Mouse (Mus musculus) forebrain, embryonic 16.5 days (tissue): ENCODE measurements around the gene Dnaaf2. TPM values are rescaled to one million over a fixed set of nuclear protein-coding genes. Genes with fewer than 3 reads are reported as not detected.
"Not testable (repeated sequence)": the region's sequence is repeated elsewhere in the genome, so short reads cannot be mapped to it uniquely, and the experiment has no call there.

Source experiments
- ATAC-seq: fragments of 200-750 bp; cut with Nextera tagmentation; 2 replicates; pipeline ENCODE4 v1.8.0; 2017; ENCODE audit warnings: mild to moderate bottlenecking, moderate library complexity
- H3K27ac ChIP-seq: fragments of 300-500 bp; sonication (generic); 2 replicates; pipeline ENCODE4 v1.5.1; 2014; ENCODE audit warnings: low read length, control low read depth
- H3K27me3 ChIP-seq: fragments of 300-500 bp; sonication (generic); replicated peaks from 2 replicates; pipeline ENCODE4 v1.6.1; 2014; ENCODE audit warnings: low read length; ENCODE audit not compliant: control insufficient read depth, insufficient read depth
- H3K36me3 ChIP-seq: fragments of 300-500 bp; sonication (generic); 2 replicates; pipeline ENCODE4 v1.6.1; 2014; ENCODE audit not compliant: control insufficient read depth, insufficient read depth
- H3K4me1 ChIP-seq: fragments of 300-500 bp; sonication (generic); replicated peaks from 2 replicates; pipeline ENCODE4 v1.6.1; 2014; ENCODE audit warnings: low read length; ENCODE audit not compliant: control insufficient read depth, insufficient read depth
- H3K4me2 ChIP-seq: fragments of 300-500 bp; sonication (generic); 2 replicates; pipeline ENCODE4 v1.6.1; 2014; ENCODE audit warnings: mild to moderate bottlenecking, low read length, control low read depth
- H3K4me3 ChIP-seq: fragments of 300-500 bp; sonication (generic); replicated peaks from 2 replicates; pipeline ENCODE4 v1.5.1; 2014; ENCODE audit warnings: mild to moderate bottlenecking, low read length, control low read depth
- H3K9ac ChIP-seq: fragments of 300-500 bp; sonication (generic); replicated peaks from 2 replicates; pipeline ENCODE4 v1.6.1; 2014; ENCODE audit warnings: low read depth, low read length, control low read depth
- H3K9me3 ChIP-seq: fragments of 300-500 bp; sonication (generic); 2 replicates; pipeline ENCODE4 v1.6.1; 2016; ENCODE audit warnings: low read length; ENCODE audit not compliant: control insufficient read depth
- WGBS: fragments of 180-500 bp; shearing (Covaris S2); extraction: QIAGEN DNeasy Blood & Tissue Kit; methylation state at CpG from one replicate; pipeline ENCODE4 v1.1.7; 2014; 5-methylcytosine and 5-hydroxymethylcytosine counted together
- polyA plus RNA-seq: library from polyadenylated mRNA; unstranded; fragments of >200 nt; fragmentation: Nextera tagmentation; extraction: Ambion mirVana; gene quantifications from 2 replicates; pipeline ENCODE4 v1.2.1, GENCODE M21; 2015

Gene Dnaaf2
- polyA plus RNA-seq, 1 experiment from 2014 or later: 9.1 TPM

DNA sequence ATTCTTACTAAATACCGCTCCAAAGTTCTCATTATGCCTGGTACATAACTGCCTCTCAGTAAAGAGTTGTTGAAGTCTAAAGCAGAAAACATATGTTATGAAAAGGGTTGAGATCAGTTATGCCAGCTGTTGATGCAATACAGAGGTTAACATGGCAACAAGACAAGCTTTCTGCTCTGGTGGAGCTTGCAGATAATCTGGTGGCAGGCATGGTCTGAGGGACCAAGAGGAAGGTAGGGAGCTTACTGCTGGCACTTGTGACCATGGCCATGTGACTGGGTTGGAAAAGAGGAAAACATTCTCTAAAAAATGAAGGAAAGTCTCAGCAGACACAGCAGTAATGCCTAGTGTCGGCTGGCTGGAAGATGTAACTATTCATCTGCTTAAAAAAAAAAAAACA, 26.9 kb downstream of the Dnaaf2 start:
- Histone ChIP-seq H3K9me3 (no peaks in the 10 kb centered on the region), H3K4me2 (no peak overlapping the region), H3K4me1 (peaks cover 10% of the 10 kb centered on the region), H3K4me3 (no peak overlapping the region), H3K36me3 (no peaks in the 10 kb centered on the region; the same call in 1 of the 2 replicates), H3K27me3 (no peaks in the 10 kb centered on the region), H3K9ac (no peak overlapping the region), H3K27ac (no peak overlapping the region)
- no peak for ATAC-seq
- 95% methylated on average over 2 of the region's 2 CpGs for WGBS

- H3K9me3 ChIP-seq: no peaks in the 10 kb centered on the region
- peak within 1 kb of the TSS; percentile 81 for H3K27ac ChIP-seq
- H3K4me1 ChIP-seq: peaks cover 10% of the 10 kb centered on the region
- no peaks in the 10 kb centered on the region for H3K36me3 ChIP-seq
- peak within 1 kb of the TSS; percentile 79 for H3K9ac ChIP-seq
- peak within 1 kb of the TSS; percentile 87 for H3K4me3 ChIP-seq
- H3K27me3 ChIP-seq: no peaks in the 10 kb centered on the region
- H3K4me2 ChIP-seq: peak within 1 kb of the TSS; percentile 91
- ATAC-seq: peak; percentile 95
- under 1% methylated on average over 40 of the region's 40 CpGs for WGBS
These were observed 29.6 kb downstream of the Dnaaf2 start, which contains the start of gene Lrr1 for GRCm38 (mm10) chr12:69168461-69169106. Gene Lrr1 (plus strand): TSS chr12:69168814.

GRCm38 (mm10) chr12:69167656-69168460, 30.4 kb downstream of the Dnaaf2 start:
- peak overlapping the region; percentile 87 for H3K4me3 ChIP-seq
- WGBS: 6% methylated on average over 18 of the region's 18 CpGs

DNA sequence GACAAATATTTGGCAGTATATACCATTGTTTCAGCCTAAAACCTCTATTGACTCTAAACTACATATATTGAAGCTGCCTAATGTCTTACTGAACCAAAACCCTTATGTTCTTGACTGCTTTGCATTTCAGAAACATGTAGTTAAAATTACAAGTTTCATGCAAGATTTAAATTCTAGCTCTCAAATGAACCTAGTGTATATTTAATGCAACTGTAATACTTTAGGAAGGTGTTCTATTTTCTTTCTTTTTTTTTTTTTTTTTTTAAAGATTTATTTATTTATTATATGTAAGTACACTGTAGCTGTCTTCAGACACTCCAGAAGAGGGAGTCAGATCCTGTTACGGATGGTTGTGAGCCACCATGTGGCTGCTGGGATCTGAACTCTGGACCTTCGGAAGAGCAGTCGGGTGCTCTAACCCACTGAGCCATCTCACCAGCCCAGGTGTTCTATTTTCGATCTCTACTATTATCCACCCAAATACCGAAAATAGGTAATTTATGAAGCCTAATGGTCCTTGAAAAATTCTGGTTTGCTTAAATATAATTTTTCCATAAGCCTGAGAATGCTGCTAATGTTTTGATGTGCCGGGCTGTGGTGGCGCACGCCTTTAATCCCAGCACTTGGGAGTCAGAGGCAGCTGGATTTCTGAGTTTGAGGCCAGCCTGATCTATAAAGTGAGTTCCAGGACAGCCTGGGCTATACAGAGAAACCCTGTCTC, 31.2 kb downstream of the Dnaaf2 start:
- not testable (repeated sequence) for ATAC-seq, H3K9ac ChIP-seq, H3K4me3 ChIP-seq, H3K4me2 ChIP-seq, H3K27me3 ChIP-seq, H3K4me1 ChIP-seq, H3K27ac ChIP-seq, H3K9me3 ChIP-seq, H3K36me3 ChIP-seq
- 74% methylated on average over 8 of the region's 8 CpGs for WGBS

More at GRCm38 (mm10) chr12:69167656-69168460, 30.4 kb downstream of the Dnaaf2 start:
- ATAC-seq: peak; percentile 57
- Histone ChIP-seq H3K4me2 (peak overlapping the region; percentile 91), H3K27ac (no peak overlapping the region; the same call in 1 of the 2 replicates), H3K9ac (peak overlapping the region; percentile 79), H3K9me3 (no peaks in the 10 kb centered on the region), H3K27me3 (no peaks in the 10 kb centered on the region), H3K36me3 (no peaks in the 10 kb centered on the region), H3K4me1 (peaks cover 10% of the 10 kb centered on the region)

GRCm38 (mm10) chr12:69164904-69165303, 33.3 kb downstream of the Dnaaf2 start:
- no peaks in the 10 kb centered on the region for H3K27me3 ChIP-seq
- H3K4me1 ChIP-seq: peaks cover 10% of the 10 kb centered on the region
- no peaks in the 10 kb centered on the region for H3K36me3 ChIP-seq
- no peak overlapping the region for H3K27ac ChIP-seq
- no peak overlapping the region for H3K9ac ChIP-seq
- 63% methylated on average over 3 of the region's 3 CpGs for WGBS
- H3K4me2 ChIP-seq: no peak overlapping the region
- H3K9me3 ChIP-seq: no peaks in the 10 kb centered on the region
- H3K4me3 ChIP-seq: no peak overlapping the region
- ATAC-seq: no peak

DNA sequence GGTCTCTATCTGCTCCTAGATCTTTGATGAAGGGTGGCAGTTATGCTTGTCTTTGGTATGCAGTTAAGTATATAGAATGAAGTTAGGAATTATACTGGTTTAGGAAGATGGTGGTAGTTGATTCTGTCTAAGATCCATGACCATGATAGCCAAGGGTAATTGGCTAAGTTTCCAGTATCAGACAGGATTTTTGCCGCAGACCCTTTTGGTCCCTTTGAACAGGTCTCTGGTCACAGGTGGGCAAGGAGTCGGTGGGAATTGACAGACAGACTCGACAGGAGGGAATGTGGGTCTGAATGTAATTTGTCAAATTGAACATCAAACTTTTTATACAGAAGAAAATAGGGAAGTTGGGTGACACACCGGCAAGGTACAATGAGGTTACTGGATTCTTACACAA, 34.6 kb downstream of the Dnaaf2 start:
- H3K9me3 ChIP-seq, H3K27me3 ChIP-seq, H3K4me1 ChIP-seq, H3K36me3 ChIP-seq, H3K27ac ChIP-seq, ATAC-seq, H3K9ac ChIP-seq, H3K4me3 ChIP-seq, H3K4me2 ChIP-seq: not testable (repeated sequence)
- WGBS: 92% methylated on average over 4 of the region's 4 CpGs

GRCm38 (mm10) chr12:69160677-69161076, 37.6 kb downstream of the Dnaaf2 start:
- not testable (repeated sequence) for H3K9ac ChIP-seq, H3K9me3 ChIP-seq, H3K4me3 ChIP-seq, H3K4me2 ChIP-seq, H3K4me1 ChIP-seq, H3K27ac ChIP-seq, H3K27me3 ChIP-seq, ATAC-seq
- peaks cover 13% of the 10 kb centered on the region for H3K36me3 ChIP-seq
- 71% methylated on average over 2 of the region's 2 CpGs for WGBS

- WGBS: 4% methylated on average over 9 of the region's 9 CpGs
- Histone ChIP-seq H3K27ac (0 out of 2 replicates have a peak overlapping the region, but pooled peaks have one; percentile 46), H3K4me1 (peaks cover 9% of the 10 kb centered on the region), H3K27me3 (no peaks in the 10 kb centered on the region), H3K4me3 (peak overlapping the region; percentile 17; the same call in 1 of the 2 replicates), H3K4me2 (peak overlapping the region; percentile 4; the same call in 1 of the 2 replicates), H3K36me3 (peaks cover 13% of the 10 kb centered on the region), H3K9ac (no peak overlapping the region), H3K9me3 (no peaks in the 10 kb centered on the region)
- no peak for ATAC-seq
These were observed 38.7 kb downstream of the Dnaaf2 start for GRCm38 (mm10) chr12:69159578-69159940.
